Mouse (Mus musculus) lung, postnatal 0 days (tissue): ENCODE data around the gene Olfr1393. TPM values are rescaled to one million over a fixed set of nuclear protein-coding genes. Genes with fewer than 3 reads are reported as not detected.
A peak's percentile ranks its signal among the peaks of the same experiment; 100 is the strongest.

Experiments used
- ATAC-seq: fragments of 200-750 bp; cut with Nextera tagmentation; 2 replicates; pipeline ENCODE4 v1.8.0; 2017; ENCODE audit warnings: moderate library complexity
- DNase-seq: peaks from one replicate; pipeline ENCODE4 v3.0.0-alpha.2; 2016; ENCODE audit warnings: low spot score
- H3K27ac ChIP-seq: fragments of 300-500 bp; sonication (generic); 2 replicates; pipeline ENCODE4 v1.5.1; 2014; ENCODE audit warnings: antibody characterized with exemption, mild to moderate bottlenecking, low read length, mixed read lengths
- H3K27me3 ChIP-seq: fragments of 300-500 bp; sonication (generic); replicated peaks from 2 replicates; pipeline ENCODE4 v1.6.1; 2014; ENCODE audit warnings: low read length, mixed read lengths; ENCODE audit not compliant: insufficient read depth
- H3K36me3 ChIP-seq: fragments of 300-500 bp; sonication (generic); 2 replicates; pipeline ENCODE4 v1.6.1; 2014; ENCODE audit warnings: low read length, mixed read lengths; ENCODE audit not compliant: insufficient read depth
- H3K4me1 ChIP-seq: fragments of 300-500 bp; sonication (generic); 2 replicates; pipeline ENCODE4 v1.6.1; 2014; ENCODE audit warnings: antibody characterized with exemption, low read depth, low read length, mixed read lengths; ENCODE audit not compliant: insufficient read depth
- H3K4me2 ChIP-seq: fragments of 300-500 bp; sonication (generic); replicated peaks from 2 replicates; pipeline ENCODE4 v1.6.1; 2014; ENCODE audit warnings: low read depth, mild to moderate bottlenecking, low read length, moderate library complexity, mixed read lengths
- H3K4me3 ChIP-seq: fragments of 300-500 bp; sonication (generic); 2 replicates; pipeline ENCODE4 v1.5.1; 2014; ENCODE audit warnings: low read depth, low read length
- H3K9ac ChIP-seq: fragments of 300-500 bp; sonication (generic); replicated peaks from 2 replicates; pipeline ENCODE4 v1.6.1; 2014; ENCODE audit warnings: low read depth, mild to moderate bottlenecking
- H3K9me3 ChIP-seq: fragments of 300-500 bp; sonication (generic); 2 replicates; pipeline ENCODE4 v1.6.1; 2016; ENCODE audit warnings: low read length, mixed read lengths
- CTCF ChIP-seq: IDR thresholded peaks from 2 replicates; pipeline ENCODE4 v1.5.1; 2016; ENCODE audit warnings: antibody characterized with exemption, mild to moderate bottlenecking
- EP300 ChIP-seq: IDR thresholded peaks from 2 replicates; pipeline ENCODE4 v1.6.1; 2016; ENCODE audit warnings: antibody characterized with exemption, mild to moderate bottlenecking, control low read depth
- WGBS: fragments of 180-500 bp; shearing (Covaris S2); extraction: QIAGEN DNeasy Blood & Tissue Kit; methylation state at CpG from one replicate; pipeline ENCODE4 v1.1.7; 2014; 5-methylcytosine and 5-hydroxymethylcytosine counted together
- polyA plus RNA-seq: library from polyadenylated mRNA; unstranded; fragments of >200 nt; fragmentation: Nextera tagmentation; extraction: Ambion mirVana; gene quantifications from 2 replicates; pipeline ENCODE4 v1.2.1, GENCODE M21; 2015

Olfr1393 gene
- not detected in 2 replicates for polyA plus RNA-seq

GRCm38 (mm10) chr11:49278222-49278621, at the start of gene Olfr1393:
Gene Olfr1393, plus strand, starts transcription at chr11:49278304.
- Histone ChIP-seq H3K4me3 (no peak within 1 kb of the TSS), H3K9ac (no peak within 1 kb of the TSS), H3K27ac (no peak within 1 kb of the TSS), H3K4me2 (no peak within 1 kb of the TSS), H3K4me1 (no peaks in the 10 kb centered on the region), H3K27me3 (no peaks in the 10 kb centered on the region), H3K36me3 (no peaks in the 10 kb centered on the region), H3K9me3 (no peaks in the 10 kb centered on the region)
- TF ChIP-seq EP300 = no peak
- TF ChIP-seq CTCF = no peak
- DNase-seq = no peak
- ATAC-seq = no peak
- 65% methylated on average over 3 of the region's 3 CpGs for WGBS

- no peaks in the 10 kb centered on the region for H3K36me3 ChIP-seq
- no peak overlapping the region for H3K27ac ChIP-seq
- no peaks in the 10 kb centered on the region for H3K9me3 ChIP-seq
- WGBS = 63% methylated on average over 3 of the region's 3 CpGs
- TF ChIP-seq EP300 (no peak), CTCF (no peak)
- H3K4me3 ChIP-seq = no peak overlapping the region
- no peak overlapping the region for H3K4me2 ChIP-seq
- H3K4me1 ChIP-seq = no peaks in the 10 kb centered on the region
- ATAC-seq (no peak), DNase-seq (peak; percentile 27)
- no peaks in the 10 kb centered on the region for H3K27me3 ChIP-seq
- H3K9ac ChIP-seq = no peak overlapping the region
These were observed 45.3 kb upstream of the Olfr1393 start for GRCm38 (mm10) chr11:49232781-49233180.

GRCm38 (mm10) chr11:49235459-49236207, 42.5 kb upstream of the Olfr1393 start:
- no peak for TF ChIP-seq CTCF
- TF ChIP-seq EP300 = no peak
- ATAC-seq (no peak), DNase-seq (no peak)
- H3K4me3 ChIP-seq = no peak overlapping the region
- no peaks in the 10 kb centered on the region for H3K27me3 ChIP-seq
- H3K4me1 ChIP-seq = no peaks in the 10 kb centered on the region
- 55% methylated on average over 3 of the region's 3 CpGs for WGBS
- H3K4me2 ChIP-seq = no peak overlapping the region
- no peak overlapping the region for H3K27ac ChIP-seq
- no peak overlapping the region for H3K9ac ChIP-seq
- H3K9me3 ChIP-seq = no peaks in the 10 kb centered on the region
- H3K36me3 ChIP-seq = no peaks in the 10 kb centered on the region

DNA sequence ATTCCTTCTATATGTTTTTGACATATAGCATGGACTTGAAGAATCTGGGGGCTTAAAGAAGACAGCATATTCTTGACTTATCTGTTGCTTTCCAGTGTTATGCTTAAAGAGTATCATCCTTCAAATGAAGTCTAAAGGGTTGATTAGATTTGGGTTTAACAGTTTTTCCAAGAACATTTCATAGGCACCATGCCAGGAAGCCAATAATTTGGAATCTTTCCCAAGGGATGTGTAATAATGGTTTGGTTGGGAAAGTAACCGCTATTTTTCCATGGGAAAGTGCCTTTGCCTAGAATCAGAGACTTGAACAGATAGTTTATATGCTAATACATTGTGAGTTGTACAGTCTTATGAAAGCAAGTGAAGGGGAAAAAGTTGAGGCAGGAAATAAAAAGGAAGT, 41.2 kb upstream of the Olfr1393 start:
- no peaks in the 10 kb centered on the region for H3K27me3 ChIP-seq
- 55% methylated on average over 1 of the region's 1 CpGs for WGBS
- no peak overlapping the region for H3K4me2 ChIP-seq
- H3K27ac ChIP-seq = no peak overlapping the region
- H3K9me3 ChIP-seq = no peaks in the 10 kb centered on the region
- H3K4me1 ChIP-seq = no peaks in the 10 kb centered on the region
- H3K36me3 ChIP-seq = no peaks in the 10 kb centered on the region
- DNase-seq (no peak), ATAC-seq (no peak)
- TF ChIP-seq CTCF (no peak), EP300 (no peak)
- H3K9ac ChIP-seq = no peak overlapping the region
- no peak overlapping the region for H3K4me3 ChIP-seq

GRCm38 (mm10) chr11:49237532-49237931, 40.6 kb upstream of the Olfr1393 start:
- no peak overlapping the region for H3K9ac ChIP-seq
- H3K4me3 ChIP-seq = no peak overlapping the region
- H3K27me3 ChIP-seq = no peaks in the 10 kb centered on the region
- no peaks in the 10 kb centered on the region for H3K36me3 ChIP-seq
- H3K27ac ChIP-seq = no peak overlapping the region
- WGBS = 33% methylated on average over 2 of the region's 2 CpGs
- DNase-seq (no peak), ATAC-seq (no peak)
- TF ChIP-seq CTCF = no peak
- TF ChIP-seq EP300 = no peak
- no peaks in the 10 kb centered on the region for H3K9me3 ChIP-seq
- H3K4me1 ChIP-seq = no peaks in the 10 kb centered on the region
- H3K4me2 ChIP-seq = no peak overlapping the region

- H3K4me3 ChIP-seq = no peak overlapping the region
- no peaks in the 10 kb centered on the region for H3K9me3 ChIP-seq
- H3K4me1 ChIP-seq = peaks cover 6% of the 10 kb centered on the region; the same call in 1 of the 2 replicates
- ATAC-seq (no peak), DNase-seq (no peak)
- TF ChIP-seq EP300 (no peak), CTCF (no peak)
- WGBS = 69% methylated on average over 1 of the region's 1 CpGs
- no peak overlapping the region for H3K9ac ChIP-seq
- no peaks in the 10 kb centered on the region for H3K27me3 ChIP-seq
- no peak overlapping the region for H3K27ac ChIP-seq
- H3K36me3 ChIP-seq = no peaks in the 10 kb centered on the region
- H3K4me2 ChIP-seq = no peak overlapping the region
These were observed 37.8 kb upstream of the Olfr1393 start for GRCm38 (mm10) chr11:49240310-49240709.
